Mouse (Mus musculus) ovary, adult 18-20 months (tissue): ENCODE results near the gene Dusp8.

Experiments used
- DNase-seq: peaks from one replicate; pipeline ENCODE4 v3.0.0; 2022; ENCODE audit warnings: low spot score, mixed read lengths

The Dusp8 gene

DNA sequence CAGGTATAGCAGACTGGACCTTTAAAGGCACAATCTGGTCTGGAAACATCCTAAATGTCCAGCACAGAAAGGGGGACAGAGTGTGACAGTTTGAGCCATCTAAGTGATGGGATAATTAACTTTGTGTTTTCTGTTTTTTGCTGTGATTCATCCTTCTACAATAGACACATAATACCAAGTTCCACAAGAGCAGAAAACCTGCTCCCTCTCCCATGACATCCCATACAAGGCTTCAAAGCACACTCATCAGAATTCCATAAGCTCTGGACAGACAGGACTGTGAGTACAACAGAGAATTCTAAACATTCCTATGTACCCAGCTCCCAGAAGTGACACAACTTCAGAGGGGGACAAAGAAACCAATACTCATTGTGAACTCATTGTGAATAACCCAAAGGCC, 45.1 kb downstream of the Dusp8 start:
- no peak for DNase-seq

DNA sequence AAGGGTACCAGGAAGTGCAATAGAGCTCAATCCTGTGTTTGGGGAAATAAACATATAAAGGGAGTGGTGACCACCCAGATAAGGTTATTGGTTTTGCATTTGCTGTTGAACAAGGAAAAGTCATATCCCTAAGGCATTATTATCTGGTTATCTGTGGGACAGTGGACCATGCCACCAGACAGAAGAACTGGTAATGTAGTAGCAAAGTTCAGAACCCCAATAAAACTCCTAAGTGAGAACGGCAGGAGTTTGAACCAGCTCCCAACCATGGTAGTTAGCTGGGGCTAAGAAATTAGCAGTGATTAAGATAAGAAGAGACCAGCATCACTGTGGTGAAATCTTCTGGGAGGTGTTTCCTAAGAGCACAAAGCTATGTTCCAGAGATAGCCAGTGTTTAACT, 49.7 kb downstream of the Dusp8 start:
- DNase-seq = no peak

DNA sequence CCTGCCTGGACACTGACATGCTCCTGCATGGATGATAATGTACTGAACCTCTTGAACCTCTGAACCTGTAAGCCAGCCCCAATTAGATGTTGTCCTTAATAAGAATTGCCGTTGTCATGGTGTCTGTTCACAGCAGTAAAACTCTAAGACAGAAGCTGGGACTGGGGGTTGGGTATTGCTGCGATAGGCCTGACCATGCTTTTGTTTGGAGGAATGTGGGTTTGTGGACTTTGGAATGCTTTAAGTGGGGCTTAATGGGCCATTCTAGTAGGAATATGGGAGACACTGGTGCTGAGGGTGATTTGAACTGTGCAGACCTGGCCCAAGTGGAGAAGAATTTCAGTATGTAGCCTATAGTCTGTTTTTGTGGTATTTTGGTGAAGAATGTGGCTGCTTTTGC, 50.3 kb downstream of the Dusp8 start:
- no peak for DNase-seq

DNA sequence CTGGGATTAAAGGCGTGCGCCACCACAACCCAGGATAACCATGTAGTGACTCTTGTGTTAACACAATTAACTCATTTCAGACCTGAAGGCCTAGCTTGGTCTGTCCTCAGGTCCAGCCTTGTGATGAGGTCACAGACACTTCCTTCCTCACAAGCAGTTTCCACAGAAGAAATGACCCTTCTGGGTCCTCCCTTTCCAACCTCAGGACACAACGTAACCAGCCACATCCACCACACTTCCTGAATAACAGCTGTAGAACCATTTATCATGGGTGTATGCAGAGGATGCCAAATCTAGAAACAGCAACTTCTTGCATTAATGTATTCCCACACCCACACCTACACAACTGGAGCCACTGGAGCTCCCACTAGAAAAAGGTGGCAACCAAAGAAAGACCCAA, 54.9 kb downstream of the Dusp8 start:
- DNase-seq = no peak

DNA sequence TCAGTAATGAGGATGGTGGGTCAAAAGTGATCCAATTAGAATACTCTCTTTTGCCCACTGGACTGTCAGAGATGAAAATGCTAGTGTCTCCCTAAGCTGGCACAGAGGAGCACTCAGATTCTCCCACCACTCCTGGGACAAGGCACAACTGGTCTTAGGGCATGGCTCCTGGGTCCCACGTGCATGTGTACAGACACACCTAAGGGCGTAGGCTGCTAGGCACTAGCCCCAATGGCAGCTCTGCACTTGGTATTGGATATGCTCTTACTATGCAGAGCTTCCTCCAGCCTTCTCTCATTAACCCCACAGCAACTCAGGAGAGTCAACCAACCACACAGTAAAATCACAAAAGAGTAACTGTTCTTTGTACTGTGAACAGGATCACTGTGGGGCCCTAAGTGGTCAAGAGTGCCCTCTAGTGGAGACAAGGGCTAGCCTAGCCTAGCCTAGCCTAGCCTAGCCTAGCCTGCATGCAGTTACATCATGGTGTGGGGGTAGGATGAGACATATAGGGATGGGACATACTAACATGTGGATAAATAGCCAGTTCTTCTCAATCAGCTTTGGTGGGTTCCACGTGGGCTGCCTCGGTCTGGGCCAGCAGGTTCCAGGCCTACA, 58.0 kb downstream of the Dusp8 start:
- no peak for DNase-seq

DNA sequence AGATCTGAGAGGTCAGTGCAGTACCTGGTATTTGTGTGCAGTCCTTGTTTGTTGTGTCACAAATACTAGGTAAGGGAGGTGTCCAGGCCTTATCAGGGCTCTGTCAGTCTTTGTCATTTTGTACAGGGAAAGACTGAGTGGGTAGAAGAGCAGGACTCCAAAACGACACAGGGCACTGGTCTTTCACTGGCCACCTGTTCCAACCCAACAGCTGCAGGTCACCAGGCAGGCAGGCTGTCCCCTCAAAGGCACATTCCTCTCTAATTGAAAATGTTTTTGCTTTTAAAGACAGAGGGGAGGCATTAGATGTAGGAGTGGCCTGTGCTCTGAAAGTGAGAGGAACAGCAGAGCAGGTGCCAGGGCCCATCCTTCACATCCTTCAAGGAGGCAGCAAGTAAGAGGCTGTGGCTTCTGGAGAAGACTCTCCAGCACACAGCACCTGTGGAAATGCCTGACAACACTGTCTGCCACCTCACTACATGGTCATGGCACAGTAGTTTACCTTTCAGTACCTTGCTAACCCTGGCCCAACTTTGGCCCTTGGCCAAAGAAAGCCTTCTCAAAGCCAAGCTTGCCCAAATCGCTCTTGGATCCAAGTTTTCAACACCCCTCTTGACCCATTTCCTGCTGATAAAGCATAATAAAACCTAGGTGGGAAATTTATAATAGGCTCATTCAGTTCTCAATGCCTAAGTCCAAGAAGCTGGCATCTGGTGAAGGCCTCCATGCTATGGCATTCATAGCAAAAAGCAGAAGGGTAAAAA, 60.4 kb downstream of the Dusp8 start:
- DNase-seq = no peak

DNA sequence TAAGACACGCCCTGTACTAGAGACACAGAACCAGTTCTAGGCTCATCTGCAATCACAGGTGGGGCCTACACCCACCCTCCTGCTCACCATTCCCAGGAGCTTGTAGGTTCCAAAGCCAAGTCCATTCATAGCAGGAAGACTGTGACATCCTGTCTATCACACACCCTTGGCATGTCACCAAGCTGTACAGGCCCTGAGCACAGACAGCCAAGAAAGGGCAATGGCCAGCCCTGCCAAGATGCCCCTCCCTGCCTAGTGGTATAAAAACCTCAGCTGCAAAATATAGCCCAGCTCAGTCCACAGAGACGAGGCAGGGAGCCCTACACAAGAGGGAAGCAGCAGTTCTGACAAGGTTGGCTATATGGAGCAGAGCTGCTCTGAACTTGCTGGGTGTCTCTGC, 61.4 kb downstream of the Dusp8 start:
- no peak for DNase-seq

DNA sequence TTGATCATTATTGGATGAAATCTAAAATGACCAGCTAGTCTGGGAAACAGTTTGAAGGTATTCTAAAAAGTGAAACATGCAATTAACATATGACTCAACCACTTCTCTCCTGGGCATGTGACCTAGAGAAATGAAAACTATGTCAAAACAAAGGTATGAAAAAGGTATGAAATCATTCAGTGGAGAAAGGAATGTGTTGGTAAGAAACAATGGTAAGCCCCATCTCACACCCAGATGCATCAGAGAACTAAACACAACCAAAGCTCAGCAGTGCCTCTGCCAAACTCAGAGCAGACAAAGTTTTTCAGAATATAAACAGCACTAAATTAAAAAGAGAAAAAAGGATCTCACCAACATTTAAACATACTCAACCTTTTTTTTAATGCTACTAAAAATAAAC, 65.6 kb downstream of the Dusp8 start:
- no peak for DNase-seq
